ENCODE assay signal across 19 mouse cellular contexts in genomic region chr8:126570046-126570445, GRCm38 (mm10). TPM values are rescaled to one million over a fixed set of nuclear protein-coding genes. Genes with fewer than 3 reads are reported as not detected.
DNase-seq lines count a peak whose midpoint lies in the region; ATAC-seq and TF ChIP-seq lines count a peak whose summit lies in the region.
"Had no signal": no experiment of that assay in that cellular context is flagged by ENCODE, and none has a peak within 500 bp of the region (broad histone marks: within the 10 kb centered on the region; RNA-seq: fewer than 3 reads in every experiment).

No protein-coding gene starts in this region.

- 22% methylated on average over 3 of the region's 3 CpGs for WGBS in forebrain, embryonic 13.5 days
- 36% methylated on average over 3 of the region's 3 CpGs for WGBS in forebrain, embryonic 16.5 days
- 32% methylated on average over 3 of the region's 3 CpGs for WGBS in hindbrain, postnatal 0 days
- 11% methylated on average over 3 of the region's 3 CpGs for WGBS in hindbrain, embryonic 16.5 days
- WGBS in midbrain, embryonic 14.5 days: 14% methylated on average over 3 of the region's 3 CpGs

- no peak for ATAC-seq in forebrain, embryonic 13.5 days
- ATAC-seq in forebrain, embryonic 16.5 days: no peak
- no peak for ATAC-seq in hindbrain, postnatal 0 days
- no peak for ATAC-seq in hindbrain, embryonic 16.5 days
- ATAC-seq in midbrain, embryonic 14.5 days (ENCODE audit: low FRiP score, low TSS enrichment): no peak
- ATAC-seq: intestine, embryonic 16.5 days; liver, embryonic 12.5 days had no signal

- peak; percentile 48 for DNase-seq in hindbrain, postnatal 0 days (ENCODE audit: low spot score)
- peak; percentile 68 for DNase-seq in brain, embryonic 14.5 days (ENCODE audit: low read depth)
- peak; percentile 55 for DNase-seq in midbrain, embryonic 14.5 days
- DNase-seq in right cerebral cortex, adult 18-20 months: no peak
- DNase-seq: adrenal gland, postnatal 36 days; cerebellum, adult 18-20 months; cerebellum, postnatal 25 days; gastrocnemius, postnatal 36 days; lung, adult 2 months; right cerebral cortex, postnatal 25 days had no signal

- H3K36me3 ChIP-seq in forebrain, embryonic 13.5 days (ENCODE audit: poor library complexity, severe bottlenecking): no peaks in the 10 kb centered on the region
- no peaks in the 10 kb centered on the region for H3K36me3 ChIP-seq in forebrain, embryonic 16.5 days (ENCODE audit: control insufficient read depth, insufficient read depth)
- H3K36me3 ChIP-seq in hindbrain, postnatal 0 days (ENCODE audit: insufficient read depth, low read length): no peaks in the 10 kb centered on the region
- H3K36me3 ChIP-seq in hindbrain, embryonic 16.5 days (ENCODE audit: control insufficient read depth, insufficient read depth, low read length): no peaks in the 10 kb centered on the region
- no peaks in the 10 kb centered on the region for H3K36me3 ChIP-seq in midbrain, embryonic 14.5 days (ENCODE audit: control insufficient read depth, insufficient read depth, low read length)
- H3K36me3 ChIP-seq: embryonic facial prominence, embryonic 12.5 days; liver, embryonic 12.5 days had no signal

- no peak for TF ChIP-seq POLR2A in brain, embryonic 14.5 days (IDR thresholded peaks at IDR 0.05; ENCODE audit: borderline replicate concordance, extremely low read depth, insufficient read depth, insufficient read length, poor library complexity, severe bottlenecking)

- H3K27ac ChIP-seq in forebrain, embryonic 13.5 days: 0 out of 2 replicates have a peak overlapping the region, but pooled peaks have one; percentile 54
- no peak overlapping the region for H3K27ac ChIP-seq in forebrain, embryonic 16.5 days (ENCODE audit: low read length)
- no peak overlapping the region for H3K27ac ChIP-seq in hindbrain, postnatal 0 days
- no peak overlapping the region for H3K27ac ChIP-seq in hindbrain, embryonic 16.5 days (ENCODE audit: low read depth, low read length)
- H3K27ac ChIP-seq in midbrain, embryonic 14.5 days (replicated peaks; ENCODE audit: low read depth, low read length): no peak overlapping the region
- H3K27ac ChIP-seq: embryonic facial prominence, embryonic 12.5 days; hindbrain, embryonic 14.5 days; liver, embryonic 12.5 days had no signal

- no peak overlapping the region for H3K4me3 ChIP-seq in forebrain, embryonic 13.5 days
- H3K4me3 ChIP-seq in forebrain, embryonic 16.5 days (replicated peaks; ENCODE audit: low read length): no peak overlapping the region
- H3K4me3 ChIP-seq in hindbrain, postnatal 0 days (ENCODE audit: low read length): no peak overlapping the region
- H3K4me3 ChIP-seq in hindbrain, embryonic 16.5 days (ENCODE audit: low read length): no peak overlapping the region
- no peak overlapping the region for H3K4me3 ChIP-seq in midbrain, embryonic 14.5 days (replicated peaks; ENCODE audit: low read depth, low read length)
- H3K4me3 ChIP-seq: embryonic facial prominence, embryonic 12.5 days; liver, embryonic 12.5 days; megakaryocyte, embryonic 14.5 days had no signal

- H3K9me3 ChIP-seq in forebrain, embryonic 13.5 days (replicated peaks): no peaks in the 10 kb centered on the region
- no peaks in the 10 kb centered on the region for H3K9me3 ChIP-seq in forebrain, embryonic 16.5 days (ENCODE audit: control insufficient read depth, low read length)
- no peaks in the 10 kb centered on the region for H3K9me3 ChIP-seq in hindbrain, postnatal 0 days (ENCODE audit: low read length)
- H3K9me3 ChIP-seq in hindbrain, embryonic 16.5 days (ENCODE audit: control insufficient read depth, low read length): no peaks in the 10 kb centered on the region
- H3K9me3 ChIP-seq in midbrain, embryonic 14.5 days (ENCODE audit: control insufficient read depth, low read length): no peaks in the 10 kb centered on the region
- H3K9me3 ChIP-seq: embryonic facial prominence, embryonic 12.5 days; liver, embryonic 12.5 days; megakaryocyte, embryonic 14.5 days had no signal

- peaks cover 41% of the 10 kb centered on the region for H3K4me1 ChIP-seq in forebrain, embryonic 13.5 days
- H3K4me1 ChIP-seq in forebrain, embryonic 16.5 days (replicated peaks; ENCODE audit: control insufficient read depth, insufficient read depth, low read length): peaks cover 21% of the 10 kb centered on the region
- H3K4me1 ChIP-seq in hindbrain, postnatal 0 days (ENCODE audit: insufficient read depth, low read length): peaks cover 10% of the 10 kb centered on the region; the same call in 1 of the 2 replicates
- H3K4me1 ChIP-seq in hindbrain, embryonic 16.5 days (ENCODE audit: control insufficient read depth, insufficient read depth, low read depth, low read length): peaks cover 21% of the 10 kb centered on the region
- peaks cover 33% of the 10 kb centered on the region for H3K4me1 ChIP-seq in midbrain, embryonic 14.5 days (ENCODE audit: control insufficient read depth, insufficient read depth, low read length)

- H3K9ac ChIP-seq in forebrain, embryonic 13.5 days: no peak overlapping the region
- H3K9ac ChIP-seq in forebrain, embryonic 16.5 days (replicated peaks; ENCODE audit: low read depth, low read length): no peak overlapping the region
- no peak overlapping the region for H3K9ac ChIP-seq in hindbrain, postnatal 0 days (replicated peaks; ENCODE audit: low read length)
- H3K9ac ChIP-seq in hindbrain, embryonic 16.5 days (ENCODE audit: low read depth, low read length): no peak overlapping the region
- no peak overlapping the region for H3K9ac ChIP-seq in midbrain, embryonic 14.5 days (replicated peaks; ENCODE audit: low read length)
- H3K9ac ChIP-seq: hindbrain, embryonic 14.5 days; liver, embryonic 12.5 days had no signal

- H3K27me3 ChIP-seq in forebrain, embryonic 13.5 days: no peaks in the 10 kb centered on the region
- no peaks in the 10 kb centered on the region for H3K27me3 ChIP-seq in forebrain, embryonic 16.5 days (replicated peaks; ENCODE audit: control insufficient read depth, insufficient read depth, low read length)
- H3K27me3 ChIP-seq in hindbrain, postnatal 0 days (ENCODE audit: insufficient read depth, low read length): no peaks in the 10 kb centered on the region
- H3K27me3 ChIP-seq in hindbrain, embryonic 16.5 days (replicated peaks; ENCODE audit: control insufficient read depth, insufficient read depth, low read length): no peaks in the 10 kb centered on the region
- H3K27me3 ChIP-seq in midbrain, embryonic 14.5 days (ENCODE audit: control insufficient read depth, insufficient read depth, low read length): no peaks in the 10 kb centered on the region
- H3K27me3 ChIP-seq: CH12.LX; embryonic facial prominence, embryonic 12.5 days; liver, embryonic 12.5 days; megakaryocyte, embryonic 14.5 days had no signal

- no peak for TF ChIP-seq CTCF in hindbrain, postnatal 0 days (IDR thresholded peaks at IDR 0.05; ENCODE audit: low read depth)
- TF ChIP-seq CTCF in brain, embryonic 14.5 days (IDR thresholded peaks at IDR 0.05; ENCODE audit: borderline replicate concordance, extremely low read depth, insufficient read depth, insufficient read length): no peak

- no peak overlapping the region for H3K4me2 ChIP-seq in forebrain, embryonic 13.5 days
- H3K4me2 ChIP-seq in forebrain, embryonic 16.5 days (ENCODE audit: low read length): no peak overlapping the region
- H3K4me2 ChIP-seq in hindbrain, postnatal 0 days (ENCODE audit: low read depth, low read length): no peak overlapping the region
- no peak overlapping the region for H3K4me2 ChIP-seq in hindbrain, embryonic 16.5 days (ENCODE audit: low read length)
- H3K4me2 ChIP-seq in midbrain, embryonic 14.5 days (ENCODE audit: low read length): no peak overlapping the region
- H3K4me2 ChIP-seq: embryonic facial prominence, embryonic 12.5 days; hindbrain, embryonic 14.5 days; liver, embryonic 12.5 days had no signal

RNA-seq across cellular contexts. Expression of gene Irf2bp2, which starts 23.7 kb away (rescaled TPM):
- polyA plus RNA-seq in forebrain, embryonic 13.5 days (2015; fragmentation: Nextera tagmentation; extraction: Ambion mirVana): 8.1 and 8.3 TPM in 2 replicates
- polyA plus RNA-seq in forebrain, embryonic 16.5 days (2015; fragmentation: Nextera tagmentation; extraction: Ambion mirVana): 10.1 and 10.7 TPM in 2 replicates
- 91.5 and 99.1 TPM in 2 replicates for total RNA-seq in hindbrain, postnatal 0 days (2014; rRNA removed)
- polyA plus RNA-seq in hindbrain, postnatal 0 days (2015; fragmentation: Nextera tagmentation; extraction: Ambion mirVana): 10.2 and 11.4 TPM in 2 replicates
- polyA plus RNA-seq in hindbrain, embryonic 16.5 days (2015; fragmentation: Nextera tagmentation; extraction: Ambion mirVana): 8.0 and 8.2 TPM in 2 replicates
- polyA plus RNA-seq in brain, embryonic 14.5 days (2012; rRNA removed): 37.3 and 39.6 TPM in 2 replicates
- 7.8 and 9.8 TPM in 2 replicates for polyA plus RNA-seq in midbrain, embryonic 14.5 days (2014; fragmentation: Nextera tagmentation; extraction: Ambion mirVana)
